16 mouse cellular contexts compared by ENCODE assay signal in the genomic region with DNA sequence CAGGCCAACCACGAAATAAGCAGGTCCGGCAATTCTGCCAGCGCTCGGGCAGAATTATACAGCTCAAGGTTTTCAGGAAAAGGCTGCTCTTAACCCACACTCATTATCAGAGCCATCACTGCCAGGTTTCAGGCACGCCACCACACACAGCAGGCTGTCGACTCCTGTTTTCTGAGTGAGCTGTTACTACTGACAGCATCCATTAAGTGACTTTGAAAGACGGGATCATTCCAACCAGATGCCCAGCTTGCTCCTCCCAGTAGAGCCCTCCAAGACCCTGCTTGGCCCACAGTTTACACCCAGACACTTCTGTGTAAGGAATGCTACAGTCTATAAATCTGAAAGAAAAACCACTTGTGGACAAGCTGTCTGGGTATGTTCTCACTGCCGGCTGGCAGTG. TPM values are rescaled to one million over a fixed set of nuclear protein-coding genes. Genes with fewer than 3 reads are reported as not detected.
DNase-seq lines count a peak whose midpoint lies in the region; ATAC-seq lines count a peak whose summit lies in the region.
"Had no signal": no experiment of that assay in that cellular context is flagged by ENCODE, and none has a peak within 500 bp of the region (broad histone marks: within the 10 kb centered on the region; RNA-seq: fewer than 3 reads in every experiment).

No protein-coding gene starts in this region.

- WGBS in heart, embryonic 16.5 days, result 34% methylated on average over 8 of the region's 8 CpGs

- H3K27ac ChIP-seq in heart, embryonic 16.5 days (ENCODE audit: low read length), result peak overlapping the region; percentile 4; the same call in 1 of the 2 replicates
- H3K27ac ChIP-seq: left cerebral cortex, adult 2 months had no signal

- peak; percentile 31 for DNase-seq in embryo, embryonic 10 days (ENCODE audit: low spot score)
- no peak for DNase-seq in embryo, embryonic 10.5 days (ENCODE audit: low spot score)
- no peak for DNase-seq in heart, adult 18-20 months
- DNase-seq in lung, postnatal 10 days, result peak; percentile 62
- DNase-seq in lung, adult 18-20 months, result no peak
- DNase-seq in retina, postnatal 1 day, result peak; percentile 41
- no peak for DNase-seq in frontal cortex, adult 2 months (ENCODE audit: extremely low spot score in 1 of 2, low spot score in 1 of 2)
- DNase-seq: cerebellum, adult 2 months; gastrocnemius, postnatal 10 days; kidney, postnatal 14 days had no signal

- H3K36me3 ChIP-seq in heart, embryonic 16.5 days (ENCODE audit: control insufficient read depth, insufficient read depth), result peaks cover 9% of the 10 kb centered on the region

- 0 out of 2 replicates have a peak overlapping the region, but pooled peaks have one; percentile 8 for H3K9ac ChIP-seq in heart, embryonic 16.5 days (ENCODE audit: low read length)

- H3K27me3 ChIP-seq in heart, embryonic 16.5 days (ENCODE audit: control insufficient read depth, insufficient read depth, low read length), result no peaks in the 10 kb centered on the region

- ATAC-seq in heart, embryonic 16.5 days (replicated peaks; ENCODE audit: extremely low read depth, insufficient read depth, low FRiP score), result no peak

- no peaks in the 10 kb centered on the region for H3K9me3 ChIP-seq in heart, embryonic 16.5 days (replicated peaks; ENCODE audit: control insufficient read depth, low read length)

- no peak overlapping the region for H3K4me2 ChIP-seq in heart, embryonic 16.5 days (ENCODE audit: low read depth, low read length)

- H3K4me3 ChIP-seq in heart, embryonic 16.5 days (ENCODE audit: low read length), result no peak overlapping the region
- H3K4me3 ChIP-seq: left cerebral cortex, adult 2 months had no signal

- peaks cover 40% of the 10 kb centered on the region for H3K4me1 ChIP-seq in heart, embryonic 16.5 days (ENCODE audit: control insufficient read depth, insufficient read depth, low read length)

RNA-seq across cellular contexts. Expression of a gene that starts 12.9 kb away (rescaled TPM):
- 19.4 and 21.7 TPM in 2 replicates for polyA plus RNA-seq in heart, embryonic 16.5 days (2015; fragmentation: Nextera tagmentation; extraction: Ambion mirVana)
- 10 to 100 TPM; 20.7 to 21.6 TPM for total RNA-seq in heart, adult 18-20 months (2021)
- 9.3 and 10.3 TPM in 2 replicates for polyA plus RNA-seq in frontal cortex, adult 2 months (2012; rRNA removed)

RNA-seq across cellular contexts. Expression of a gene that starts 26.6 kb away (rescaled TPM):
- not detected in 2 replicates for polyA plus RNA-seq in heart, embryonic 16.5 days (2015; fragmentation: Nextera tagmentation; extraction: Ambion mirVana)
- total RNA-seq in heart, adult 18-20 months (2021), result not detected
- not detected in 2 replicates for polyA plus RNA-seq in frontal cortex, adult 2 months (2012; rRNA removed)
- total RNA-seq: ES-E14; gastrocnemius, postnatal 10 days; left cerebral cortex, adult 2 months; liver, adult 2 months; megakaryocyte, adult 5-6 weeks had no signal
- polyA plus RNA-seq: cerebellum, adult 2 months; liver, adult 2 months; thymus, postnatal 0 days had no signal

Comparison
In these comparisons a context has a peak if more than half of its experiments do, and no peak if none do; other contexts are left out.
1. DNase-seq: peak in embryo, embryonic 10 days (single experiment), lung, postnatal 10 days (single experiment) and retina, postnatal 1 day (single experiment); none in embryo, embryonic 10.5 days (single experiment), heart, adult 18-20 months (0 of 2), lung, adult 18-20 months (0 of 2) and frontal cortex, adult 2 months (0 of 2).